Comparison of ENCODE assay signal across 15 mouse cellular contexts in the genomic region with DNA sequence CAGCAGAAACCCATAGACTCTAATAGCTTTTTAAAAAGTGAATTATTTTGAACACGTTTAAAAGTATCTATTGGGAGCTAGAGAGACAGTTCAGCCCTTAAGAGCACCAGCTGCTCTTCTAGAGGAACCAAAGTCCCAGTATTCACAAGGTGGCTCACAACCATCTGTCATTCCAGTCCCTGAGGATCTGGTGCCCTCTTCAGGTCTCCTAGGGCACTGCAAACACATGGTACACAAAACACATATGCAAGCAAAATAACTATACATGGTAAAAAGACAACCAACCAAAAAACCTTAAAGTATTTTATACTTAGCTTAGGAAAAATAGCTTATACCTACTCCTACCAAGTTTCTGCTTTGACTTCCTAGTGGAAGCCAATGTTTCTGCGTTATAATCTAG. TPM values are rescaled to one million over a fixed set of nuclear protein-coding genes. Genes with fewer than 3 reads are reported as not detected.
DNase-seq lines count a peak whose midpoint lies in the region; ATAC-seq and TF ChIP-seq lines count a peak whose summit lies in the region.
"Had no signal": no experiment of that assay in that cellular context is flagged by ENCODE, and none has a peak within 500 bp of the region (broad histone marks: within the 10 kb centered on the region; RNA-seq: fewer than 3 reads in every experiment).

No protein-coding gene starts in this region.

- H3K27ac ChIP-seq in hindbrain, postnatal 0 days, result no peak overlapping the region
- no peak overlapping the region for H3K27ac ChIP-seq in hindbrain, embryonic 12.5 days
- H3K27ac ChIP-seq: embryonic facial prominence, embryonic 13.5 days; limb, embryonic 15.5 days; neural tube, embryonic 12.5 days had no signal

- 89% methylated on average over 2 of the region's 2 CpGs for WGBS in hindbrain, postnatal 0 days
- WGBS in hindbrain, embryonic 12.5 days, result 98% methylated on average over 2 of the region's 2 CpGs

- no peak overlapping the region for H3K9ac ChIP-seq in hindbrain, postnatal 0 days (replicated peaks; ENCODE audit: low read length)
- no peak overlapping the region for H3K9ac ChIP-seq in hindbrain, embryonic 12.5 days
- H3K9ac ChIP-seq: embryonic facial prominence, embryonic 13.5 days; heart, embryonic 12.5 days; limb, embryonic 15.5 days; neural tube, embryonic 12.5 days had no signal

- no peaks in the 10 kb centered on the region for H3K27me3 ChIP-seq in hindbrain, postnatal 0 days (ENCODE audit: insufficient read depth, low read length)
- no peaks in the 10 kb centered on the region for H3K27me3 ChIP-seq in hindbrain, embryonic 12.5 days
- no peaks in the 10 kb centered on the region for H3K27me3 ChIP-seq in E14TG2a.4 (ENCODE audit: insufficient read depth, low read length)
- H3K27me3 ChIP-seq: embryonic facial prominence, embryonic 13.5 days; heart, embryonic 12.5 days; limb, embryonic 15.5 days; megakaryocyte, embryonic 14.5 days; neural tube, embryonic 12.5 days had no signal

- H3K4me3 ChIP-seq in hindbrain, postnatal 0 days (ENCODE audit: low read length), result no peak overlapping the region
- no peak overlapping the region for H3K4me3 ChIP-seq in hindbrain, embryonic 12.5 days
- H3K4me3 ChIP-seq in E14TG2a.4 (replicated peaks; ENCODE audit: low read length), result no peak overlapping the region
- H3K4me3 ChIP-seq: embryonic facial prominence, embryonic 13.5 days; heart, embryonic 12.5 days; limb, embryonic 15.5 days; megakaryocyte, embryonic 14.5 days; neural tube, embryonic 12.5 days had no signal

- no peak for ATAC-seq in hindbrain, postnatal 0 days
- no peak for ATAC-seq in hindbrain, embryonic 12.5 days (ENCODE audit: low FRiP score)

- 0 out of 2 replicates have a peak, but pooled peaks cover 4% of the 10 kb centered on the region for H3K4me1 ChIP-seq in hindbrain, postnatal 0 days (ENCODE audit: insufficient read depth, low read length)
- H3K4me1 ChIP-seq in hindbrain, embryonic 12.5 days, result peaks cover 10% of the 10 kb centered on the region
- H3K4me1 ChIP-seq in E14TG2a.4 (replicated peaks; ENCODE audit: low read depth, low read length), result peaks cover 32% of the 10 kb centered on the region

- no peak for DNase-seq in hindbrain, postnatal 0 days (ENCODE audit: low spot score)
- peak; percentile 34 for DNase-seq in 3T3-L1 (ENCODE audit: low read depth, low spot score)
- peak; percentile 38 for DNase-seq in c-Kit-positive CD71-positive TER-119-negative erythroid progenitor cells, embryonic 14.5 days (ENCODE audit: low read depth)
- no peak for DNase-seq in layer of hippocampus, adult 8-10 months (ENCODE audit: low spot score in 2 of 2)
- no peak for DNase-seq in adrenal gland, postnatal 4 days (ENCODE audit: low spot score in 2 of 2)
- no peak for DNase-seq in left cerebral cortex, adult 9 months (ENCODE audit: low spot score in 2 of 2)
- DNase-seq: cerebellum, adult 11 months; right cerebral cortex, postnatal 14 days had no signal

- peaks cover 24% of the 10 kb centered on the region; the same call in 1 of the 2 replicates for H3K36me3 ChIP-seq in hindbrain, postnatal 0 days (ENCODE audit: insufficient read depth, low read length)
- H3K36me3 ChIP-seq in hindbrain, embryonic 12.5 days, result peaks cover 53% of the 10 kb centered on the region
- H3K36me3 ChIP-seq in E14TG2a.4 (ENCODE audit: insufficient read depth, low read length), result peaks cover 63% of the 10 kb centered on the region

- peak; percentile 31 for TF ChIP-seq CTCF in hindbrain, postnatal 0 days (IDR thresholded peaks at IDR 0.05; ENCODE audit: low read depth)
- TF ChIP-seq CTCF in E14TG2a.4 (conservative IDR thresholded peaks at IDR 0.05; ENCODE audit: low read length), result peak; percentile 79

- no peak overlapping the region for H3K4me2 ChIP-seq in hindbrain, postnatal 0 days (ENCODE audit: low read depth, low read length)
- no peak overlapping the region for H3K4me2 ChIP-seq in hindbrain, embryonic 12.5 days (replicated peaks)
- H3K4me2 ChIP-seq: embryonic facial prominence, embryonic 13.5 days; heart, embryonic 12.5 days; limb, embryonic 15.5 days; neural tube, embryonic 12.5 days had no signal

- no peaks in the 10 kb centered on the region for H3K9me3 ChIP-seq in hindbrain, postnatal 0 days (ENCODE audit: low read length)
- no peaks in the 10 kb centered on the region for H3K9me3 ChIP-seq in hindbrain, embryonic 12.5 days (replicated peaks)
- H3K9me3 ChIP-seq in E14TG2a.4 (ENCODE audit: low read length), result no peaks in the 10 kb centered on the region
- H3K9me3 ChIP-seq: embryonic facial prominence, embryonic 13.5 days; limb, embryonic 15.5 days; megakaryocyte, embryonic 14.5 days had no signal

RNA-seq across cellular contexts. Expression of gene Gemin5, which starts 3.3 kb away (rescaled TPM):
- total RNA-seq in hindbrain, postnatal 0 days (2014; rRNA removed), result 19.6 and 21.2 TPM in 2 replicates
- polyA plus RNA-seq in hindbrain, postnatal 0 days (2015; fragmentation: Nextera tagmentation; extraction: Ambion mirVana), result 10.4 and 11.2 TPM in 2 replicates
- 22.5 and 24.2 TPM in 2 replicates for polyA plus RNA-seq in hindbrain, embryonic 12.5 days (2016; fragmentation: Nextera tagmentation; extraction: Ambion mirVana)
- 10 to 100 TPM; 19.6 to 23.5 (median 20.0) TPM for total RNA-seq in layer of hippocampus, adult 8-10 months (2022)
- total RNA-seq in adrenal gland, postnatal 4 days (2021), result 10 to 100 TPM; 19.9 to 26.3 TPM

RNA-seq across cellular contexts. Expression of gene Mrpl22, which starts 6.4 kb away (rescaled TPM):
- total RNA-seq in hindbrain, postnatal 0 days (2014; rRNA removed), result 24.7 and 37.7 TPM in 2 replicates
- polyA plus RNA-seq in hindbrain, postnatal 0 days (2015; fragmentation: Nextera tagmentation; extraction: Ambion mirVana), result 98.8 and 98.9 TPM in 2 replicates
- 98.3 and 102 TPM in 2 replicates for polyA plus RNA-seq in hindbrain, embryonic 12.5 days (2016; fragmentation: Nextera tagmentation; extraction: Ambion mirVana)
- total RNA-seq in layer of hippocampus, adult 8-10 months (2022), result 10 to 100 TPM; 30.8 to 33.8 (median 32.8) TPM
- 10 to 100 TPM; 68.2 to 74.2 TPM for total RNA-seq in adrenal gland, postnatal 4 days (2021)

RNA-seq across cellular contexts. Expression of gene Igtp, which starts 34.3 kb away (rescaled TPM):
- total RNA-seq in hindbrain, postnatal 0 days (2014; rRNA removed), result 2.7 and 6.3 TPM in 2 replicates
- 2.1 and 3.0 TPM in 2 replicates for polyA plus RNA-seq in hindbrain, postnatal 0 days (2015; fragmentation: Nextera tagmentation; extraction: Ambion mirVana)
- polyA plus RNA-seq in hindbrain, embryonic 12.5 days (2016; fragmentation: Nextera tagmentation; extraction: Ambion mirVana), result 1.9 and 2.0 TPM in 2 replicates
- 1 to 10 TPM; 2.4 to 5.5 (median 3.6) TPM for total RNA-seq in layer of hippocampus, adult 8-10 months (2022)
- total RNA-seq in adrenal gland, postnatal 4 days (2021), result 10 to 100 TPM in 1 of 2 experiments, 1 to 10 TPM in 1; 9.8 to 15.3 TPM

RNA-seq across cellular contexts. Expression of gene Irgm2, which starts 34.3 kb away (rescaled TPM):
- 1.2 and 1.8 TPM in 2 replicates for total RNA-seq in hindbrain, postnatal 0 days (2014; rRNA removed)
- polyA plus RNA-seq in hindbrain, postnatal 0 days (2015; fragmentation: Nextera tagmentation; extraction: Ambion mirVana), result 0.80 and 1.6 TPM in 2 replicates
- 0.87 and 0.96 TPM in 2 replicates for polyA plus RNA-seq in hindbrain, embryonic 12.5 days (2016; fragmentation: Nextera tagmentation; extraction: Ambion mirVana)
- 1 to 10 TPM; 2.3 to 4.6 (median 3.1) TPM for total RNA-seq in layer of hippocampus, adult 8-10 months (2022)
- 10 to 100 TPM; 10.7 to 14.4 TPM for total RNA-seq in adrenal gland, postnatal 4 days (2021)

Comparison
In these comparisons a context has a peak if more than half of its experiments do, and no peak if none do; other contexts are left out.
1. DNase-seq: peak in 3T3-L1 (single experiment) and c-Kit-positive CD71-positive TER-119-negative erythroid progenitor cells, embryonic 14.5 days (single experiment); none in hindbrain, postnatal 0 days (single experiment), layer of hippocampus, adult 8-10 months (0 of 2), adrenal gland, postnatal 4 days (0 of 2) and left cerebral cortex, adult 9 months (0 of 2).